Mouse (Mus musculus): ENCODE measurements around the gene C5ar1.

DNA sequence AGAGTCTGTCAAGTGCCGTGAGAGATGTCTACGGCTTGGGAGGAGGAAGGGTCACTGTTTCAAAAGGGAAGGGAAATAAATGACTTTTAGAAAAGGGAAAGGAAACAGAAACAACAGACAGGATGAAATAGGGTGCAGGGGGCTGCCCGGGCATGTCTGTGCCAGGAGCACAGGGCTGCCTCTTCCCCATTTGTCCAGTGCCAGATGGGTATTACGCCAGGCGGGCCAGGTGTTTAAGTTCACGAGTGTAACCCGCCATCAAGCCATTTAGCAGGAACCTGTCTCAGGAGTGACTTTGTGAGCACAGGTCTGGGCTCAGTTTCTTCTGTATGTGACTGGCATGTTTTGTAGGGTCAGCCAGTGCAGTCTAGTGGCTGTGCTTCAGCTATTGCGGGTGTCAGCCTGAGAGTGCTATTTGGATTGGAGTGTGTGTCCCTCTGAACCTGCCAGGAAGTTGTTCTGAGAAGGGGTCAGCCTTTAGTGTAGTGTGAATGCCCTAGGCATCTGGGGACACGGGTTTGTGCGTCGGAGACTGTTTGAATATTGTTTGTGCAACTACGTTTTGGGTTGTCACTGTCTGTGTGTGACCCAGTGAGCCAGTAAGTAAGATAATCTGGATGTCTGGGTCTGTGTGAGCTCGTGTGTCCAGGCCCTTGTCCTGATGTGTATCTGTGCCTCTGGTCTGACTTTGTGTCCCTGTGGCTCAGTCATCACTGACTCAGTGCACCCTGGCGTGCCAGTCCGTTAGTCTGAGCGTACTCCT is 49.4 kb upstream of the C5ar1 start:
- TF ChIP-seq CTCF (IDR thresholded peaks at IDR 0.05) (no peak), EP300 (IDR thresholded peaks at IDR 0.05; ENCODE audit: insufficient read depth, low read depth, low read length) (0 out of 2 replicates have a peak, but pooled peaks have one; percentile 16), POLR2A (IDR thresholded peaks at IDR 0.05; ENCODE audit: insufficient read depth, low read depth, low read length) (no peak)
